Mouse (Mus musculus) testis, adult 2 months (tissue): ENCODE data around the gene Morn3.

Experiments
- CTCF ChIP-seq: fragments of 200-500 bp; IDR thresholded peaks from 2 replicates; pipeline ENCODE4 v1.5.1; 2012; ENCODE audit warnings: low read depth, mild to moderate bottlenecking, inconsistent platforms, low read length, moderate library complexity; ENCODE audit not compliant: control insufficient read depth, insufficient read depth, insufficient replicate concordance
- POLR2A ChIP-seq: fragments of 200-500 bp; IDR thresholded peaks from 2 replicates; pipeline ENCODE4 v1.6.1; 2012; ENCODE audit warnings: low read depth, mild to moderate bottlenecking, inconsistent platforms, low read length, moderate library complexity; ENCODE audit not compliant: control insufficient read depth

DNA sequence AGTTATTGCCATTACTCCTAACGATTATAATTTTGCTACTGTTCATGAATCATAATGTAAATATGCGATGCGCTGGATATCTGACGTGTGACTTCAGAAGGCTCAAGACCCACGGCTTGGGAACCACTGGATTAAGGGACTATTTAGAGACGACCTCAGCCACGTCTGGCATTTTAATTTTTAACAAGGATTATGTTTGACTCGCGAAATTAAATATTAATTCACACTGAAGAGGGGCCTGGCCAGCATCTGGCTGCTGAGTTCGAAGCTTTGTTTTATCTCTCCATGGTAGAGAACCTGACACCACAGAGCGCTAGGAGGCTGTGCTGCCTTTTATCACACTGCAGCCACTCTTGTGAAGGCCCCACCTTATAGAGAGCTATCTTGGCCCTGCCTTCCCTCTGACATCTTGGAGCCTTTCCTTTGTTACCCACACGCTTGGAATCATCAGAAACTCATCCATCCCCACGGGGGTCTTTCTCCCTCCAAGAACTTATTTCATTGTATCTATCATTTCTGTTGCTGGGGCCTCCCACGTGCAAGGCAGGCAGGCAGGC, 46.3 kb upstream of the Morn3 start:
- TF ChIP-seq CTCF: no peak
- no peak for TF ChIP-seq POLR2A
